Mouse (Mus musculus) limb, embryonic 12.5 days (tissue): ENCODE results near the gene Ercc6. TPM values are rescaled to one million over a fixed set of nuclear protein-coding genes. Genes with fewer than 3 reads are reported as not detected.
A peak's percentile ranks its signal among the peaks of the same experiment; 100 is the strongest.

Experiments used
- ATAC-seq: fragments of 200-750 bp; cut with Nextera tagmentation; 2 replicates; pipeline ENCODE4 v1.8.0; 2017; ENCODE audit warnings: low read depth, moderate TSS enrichment; ENCODE audit not compliant: insufficient number of reproducible peaks, insufficient read depth, low FRiP score, low TSS enrichment
- H3K27ac ChIP-seq: fragments of 300-500 bp; sonication (generic); 2 replicates; pipeline ENCODE4 v1.5.1; 2016; ENCODE audit warnings: mild to moderate bottlenecking, moderate library complexity
- H3K27me3 ChIP-seq: fragments of 300-500 bp; sonication (generic); 2 replicates; pipeline ENCODE4 v1.6.1; 2016; ENCODE audit warnings: mild to moderate bottlenecking, moderate library complexity
- H3K36me3 ChIP-seq: fragments of 300-500 bp; sonication (generic); 2 replicates; pipeline ENCODE4 v1.6.1; 2016; ENCODE audit warnings: mild to moderate bottlenecking, moderate library complexity
- H3K4me1 ChIP-seq: fragments of 300-500 bp; sonication (generic); replicated peaks from 2 replicates; pipeline ENCODE4 v1.6.1; 2016
- H3K4me2 ChIP-seq: fragments of 300-500 bp; sonication (generic); 2 replicates; pipeline ENCODE4 v1.6.1; 2016; ENCODE audit warnings: mild to moderate bottlenecking, moderate library complexity
- H3K4me3 ChIP-seq: fragments of 300-500 bp; sonication (generic); replicated peaks from 2 replicates; pipeline ENCODE4 v1.5.1; 2016; ENCODE audit warnings: mild to moderate bottlenecking
- H3K9ac ChIP-seq: fragments of 300-500 bp; sonication (generic); replicated peaks from 2 replicates; pipeline ENCODE4 v1.6.1; 2016; ENCODE audit warnings: mild to moderate bottlenecking, moderate library complexity
- H3K9me3 ChIP-seq: fragments of 300-500 bp; sonication (generic); 2 replicates; pipeline ENCODE4 v1.6.1; 2016; ENCODE audit warnings: mild to moderate bottlenecking, moderate library complexity
- WGBS: fragments of 180-500 bp; shearing (Covaris S2); methylation state at CpG from one replicate; pipeline ENCODE4 v1.1.7; 2016; 5-methylcytosine and 5-hydroxymethylcytosine counted together
- polyA plus RNA-seq: library from polyadenylated mRNA; unstranded; fragments of >200 nt; fragmentation: Nextera tagmentation; extraction: Ambion mirVana; gene quantifications from 2 replicates; pipeline ENCODE4 v1.2.1, GENCODE M21; 2016

Gene Ercc6
- 27.6 and 28.5 TPM in 2 replicates for polyA plus RNA-seq

DNA sequence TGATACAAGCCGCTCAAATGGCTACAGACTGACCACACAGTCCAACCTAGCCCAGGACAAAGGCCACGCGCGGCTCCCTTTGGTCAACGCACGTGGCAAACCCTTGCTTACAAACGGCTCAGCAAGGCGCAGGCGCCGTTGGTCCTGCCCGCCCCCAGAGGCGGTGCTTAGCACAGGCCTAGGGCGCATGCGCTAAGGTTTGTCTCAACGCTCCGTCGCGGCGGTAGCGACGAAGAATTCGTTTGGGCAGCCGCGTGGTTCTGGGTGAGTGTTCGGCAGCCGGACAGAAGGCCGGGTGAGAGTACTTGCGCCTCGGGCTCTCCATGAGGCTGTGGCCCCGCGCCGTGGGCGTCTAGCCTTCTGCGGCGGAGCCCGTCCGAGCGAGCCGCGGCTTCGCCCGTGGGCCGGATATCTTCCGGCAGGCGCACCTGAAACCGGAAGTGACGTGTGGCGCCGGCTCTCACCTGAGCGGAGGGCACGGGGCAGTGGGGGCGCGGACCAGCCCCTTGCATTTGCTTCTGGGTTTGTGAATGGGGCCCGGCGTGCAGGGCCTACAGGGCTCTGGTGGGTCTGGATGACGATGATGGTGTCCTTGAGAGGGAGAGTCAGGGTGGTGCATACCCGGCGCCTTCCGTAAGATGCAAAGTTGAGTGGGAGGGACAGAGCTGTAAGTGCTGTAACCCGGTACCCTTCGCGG lies at the start of gene Ercc6:
Gene Ercc6, plus strand, starts transcription at position 186 of the 697 bp plus-strand sequence.
- Histone ChIP-seq H3K27ac (peak within 1 kb of the TSS; percentile 76; the same call in 1 of the 2 replicates), H3K27me3 (no peaks in the 10 kb centered on the region), H3K4me1 (peaks cover 10% of the 10 kb centered on the region), H3K36me3 (peaks cover 19% of the 10 kb centered on the region), H3K4me2 (peak within 1 kb of the TSS; percentile 72), H3K9me3 (no peaks in the 10 kb centered on the region), H3K9ac (peak within 1 kb of the TSS; percentile 61), H3K4me3 (peak within 1 kb of the TSS; percentile 67)
- ATAC-seq, result peak; percentile 95
- WGBS, result under 1% methylated on average over 62 of the region's 62 CpGs

DNA sequence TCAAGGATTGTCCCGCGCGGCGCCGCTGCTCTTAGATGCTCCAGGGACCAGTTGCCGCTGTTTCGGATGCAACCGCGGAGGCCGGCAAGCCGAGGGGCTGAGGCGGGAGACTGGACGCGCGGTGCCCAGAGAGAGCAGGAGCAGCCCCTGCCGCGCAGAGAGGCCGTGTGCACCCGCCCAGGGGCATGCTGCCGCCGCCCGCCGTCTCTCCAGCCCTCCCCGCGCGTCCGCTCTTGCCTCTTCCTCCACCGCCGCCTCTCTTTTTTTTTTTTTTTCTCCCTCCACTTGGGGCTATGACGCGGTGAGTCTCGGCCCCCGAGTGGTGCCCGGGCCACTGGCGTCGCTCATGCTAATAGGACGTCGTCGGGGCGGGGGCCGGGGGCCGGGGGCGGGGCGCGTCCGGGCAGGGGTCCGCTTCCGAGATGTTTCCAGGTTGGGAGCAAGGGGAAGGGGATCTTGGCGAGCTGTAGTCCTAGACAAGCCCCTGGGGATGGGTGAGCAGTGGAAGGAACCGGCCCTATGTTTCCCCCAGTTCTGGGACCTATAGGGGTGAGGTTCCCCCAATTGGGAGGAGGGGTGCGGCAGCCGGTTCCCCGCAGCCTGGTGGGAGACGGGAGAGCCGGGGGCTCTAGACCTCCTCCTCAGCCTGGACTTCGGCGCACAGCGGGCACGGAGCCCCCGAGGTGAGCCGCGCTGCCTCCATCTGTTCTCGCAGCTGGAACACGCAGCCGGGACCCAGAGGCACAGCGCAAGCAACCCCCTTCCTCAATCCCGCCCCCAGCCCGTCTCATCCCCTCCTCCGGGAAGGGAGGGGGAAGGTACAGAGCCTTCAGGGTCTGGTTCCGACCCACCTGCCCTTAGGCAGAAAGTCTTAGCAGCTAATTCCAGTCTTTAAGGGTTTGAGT lies 48.5 kb upstream of the Ercc6 start, which contains the start of gene Slc18a3:
Gene Slc18a3, minus strand, starts transcription at position 250 of the 905 bp plus-strand sequence.
- H3K27ac ChIP-seq, result no peak within 1 kb of the TSS
- H3K4me1 ChIP-seq, result peaks cover 28% of the 10 kb centered on the region
- no peaks in the 10 kb centered on the region for H3K9me3 ChIP-seq
- no peak within 1 kb of the TSS for H3K9ac ChIP-seq
- peak within 1 kb of the TSS; percentile 68 for H3K4me2 ChIP-seq
- no peak for ATAC-seq
- no peaks in the 10 kb centered on the region for H3K36me3 ChIP-seq
- peaks cover 93% of the 10 kb centered on the region for H3K27me3 ChIP-seq
- peak within 1 kb of the TSS; percentile 41 for H3K4me3 ChIP-seq
- WGBS, result under 1% methylated on average over 63 of the region's 70 CpGs

DNA sequence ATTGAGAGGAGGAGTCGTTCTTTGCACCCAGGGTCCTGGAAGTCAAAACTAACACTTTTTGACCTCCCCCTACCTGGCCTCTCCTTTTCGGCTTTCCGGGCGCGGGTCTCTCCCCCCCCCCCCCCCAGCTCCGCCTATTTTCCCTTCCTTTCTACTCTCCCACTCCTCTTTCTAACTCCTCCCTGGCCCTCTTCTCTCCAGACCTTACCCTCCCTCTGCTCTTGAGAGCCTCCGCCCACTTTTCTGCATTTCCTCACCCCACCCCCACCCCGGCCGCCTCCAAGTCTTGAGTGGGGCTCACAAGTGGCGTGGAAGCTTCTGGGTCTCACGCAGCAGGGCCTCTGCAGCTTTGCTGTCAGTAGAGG lies 47.8 kb upstream of the Ercc6 start:
- H3K4me2 ChIP-seq, result peak overlapping the region; percentile 68
- no peak overlapping the region for H3K27ac ChIP-seq
- no peak overlapping the region for H3K9ac ChIP-seq
- WGBS, result 0% methylated on average over 6 of the region's 11 CpGs
- H3K36me3 ChIP-seq, result no peaks in the 10 kb centered on the region
- peaks cover 86% of the 10 kb centered on the region for H3K27me3 ChIP-seq
- peak overlapping the region; percentile 41 for H3K4me3 ChIP-seq
- ATAC-seq, result no peak
- H3K4me1 ChIP-seq, result peaks cover 28% of the 10 kb centered on the region
- no peaks in the 10 kb centered on the region for H3K9me3 ChIP-seq

DNA sequence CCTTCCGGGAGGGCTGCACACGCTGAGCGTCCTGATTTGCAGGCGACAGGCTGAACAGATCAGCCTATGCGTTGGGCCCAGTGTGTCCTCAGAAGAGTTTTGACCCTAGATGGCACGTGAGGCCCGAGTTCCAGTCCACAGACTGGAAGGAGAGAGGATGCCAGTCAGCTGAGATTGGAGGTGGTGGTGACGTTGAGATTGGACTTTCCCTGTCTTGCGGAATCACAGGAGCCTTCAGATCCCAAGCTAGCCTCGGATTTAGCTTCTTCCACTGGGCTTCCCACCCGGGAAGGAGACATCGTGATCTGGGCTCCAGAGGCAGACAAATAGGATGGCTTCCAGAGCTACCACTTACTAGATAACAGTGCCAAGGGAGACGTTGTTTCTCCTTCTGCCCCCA lies 47.4 kb upstream of the Ercc6 start, which contains the start of gene Chat:
Gene Chat, minus strand, starts transcription at position 101 of the 400 bp plus-strand sequence.
- Histone ChIP-seq H3K9me3 (no peaks in the 10 kb centered on the region), H3K4me3 (peak within 1 kb of the TSS; percentile 41), H3K27ac (no peak within 1 kb of the TSS), H3K4me2 (peak within 1 kb of the TSS; percentile 68), H3K9ac (no peak within 1 kb of the TSS), H3K4me1 (peaks cover 28% of the 10 kb centered on the region), H3K36me3 (no peaks in the 10 kb centered on the region), H3K27me3 (peaks cover 82% of the 10 kb centered on the region)
- ATAC-seq, result no peak
- 16% methylated on average over 13 of the region's 13 CpGs for WGBS

DNA sequence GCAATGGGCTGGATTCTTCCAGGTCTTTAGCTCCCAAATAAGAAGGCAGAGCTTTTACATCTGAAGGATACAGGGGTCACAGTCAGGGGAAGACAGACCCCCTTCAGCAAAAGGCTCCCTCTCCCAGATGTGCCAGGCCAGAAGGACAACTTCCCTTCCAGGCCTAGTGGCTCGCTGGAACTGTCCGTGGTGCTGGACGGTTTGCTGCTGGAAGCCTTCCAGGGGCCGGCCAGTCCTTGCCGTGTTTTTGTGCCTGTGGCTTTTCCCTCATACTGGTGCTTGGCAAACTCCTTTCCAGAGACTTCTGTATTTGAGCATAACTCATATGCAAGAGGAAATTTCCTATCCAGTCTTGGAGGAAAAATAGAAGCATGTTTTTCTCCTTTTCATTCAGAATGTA lies 45.7 kb upstream of the Ercc6 start:
- Histone ChIP-seq H3K4me2 (no peak overlapping the region), H3K4me3 (no peak overlapping the region), H3K36me3 (no peaks in the 10 kb centered on the region), H3K27me3 (peaks cover 65% of the 10 kb centered on the region), H3K9ac (no peak overlapping the region), H3K27ac (no peak overlapping the region), H3K4me1 (peaks cover 28% of the 10 kb centered on the region), H3K9me3 (no peaks in the 10 kb centered on the region)
- 5% methylated on average over 5 of the region's 5 CpGs for WGBS
- no peak for ATAC-seq

DNA sequence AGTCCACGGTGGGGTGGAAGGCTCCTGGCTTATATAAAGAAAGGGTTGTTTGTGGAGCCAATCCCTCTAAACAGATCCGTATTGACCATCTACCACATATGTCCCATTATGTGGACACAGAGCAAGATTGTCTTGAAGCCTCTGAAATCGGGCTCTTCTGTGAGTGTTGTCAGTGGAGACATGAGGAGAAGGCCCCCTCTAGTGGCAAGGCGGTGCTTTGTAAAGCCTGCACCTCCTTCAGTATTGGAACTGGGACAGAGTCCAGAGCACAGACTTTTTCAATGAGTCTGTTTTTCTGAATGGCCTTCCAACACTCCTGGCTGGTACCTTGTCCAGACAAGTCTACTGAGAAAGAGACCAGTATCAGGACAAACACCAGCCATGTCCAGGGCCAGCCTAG lies 40.3 kb upstream of the Ercc6 start:
- Histone ChIP-seq H3K4me1 (no peaks in the 10 kb centered on the region), H3K4me3 (no peak overlapping the region), H3K9ac (no peak overlapping the region), H3K27me3 (peaks cover 22% of the 10 kb centered on the region), H3K9me3 (no peaks in the 10 kb centered on the region), H3K4me2 (no peak overlapping the region), H3K27ac (no peak overlapping the region), H3K36me3 (no peaks in the 10 kb centered on the region)
- no peak for ATAC-seq
- 17% methylated on average over 4 of the region's 4 CpGs for WGBS

DNA sequence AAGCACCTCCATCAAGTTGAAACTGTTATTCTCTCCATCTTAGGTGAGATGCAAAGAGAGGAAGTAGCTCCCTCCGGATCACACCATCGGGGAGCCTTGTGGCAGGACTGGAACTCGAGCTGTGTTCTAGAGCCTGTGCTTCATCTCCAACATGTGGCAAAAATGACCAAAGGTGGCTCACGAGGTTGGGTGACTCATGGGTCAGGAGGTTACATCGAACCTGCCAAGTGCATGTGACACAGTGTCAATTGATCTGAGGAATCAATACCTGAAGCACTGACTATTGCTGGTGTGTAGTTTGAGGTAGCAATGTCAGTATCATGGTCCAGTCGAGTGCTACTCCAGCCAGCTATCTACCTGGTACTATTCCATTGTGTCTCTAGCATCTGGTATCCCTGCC lies 36.8 kb upstream of the Ercc6 start:
- Histone ChIP-seq H3K27ac (no peak overlapping the region), H3K9me3 (no peaks in the 10 kb centered on the region), H3K9ac (no peak overlapping the region), H3K4me3 (no peak overlapping the region), H3K27me3 (peaks cover 12% of the 10 kb centered on the region), H3K4me2 (no peak overlapping the region), H3K4me1 (no peaks in the 10 kb centered on the region), H3K36me3 (no peaks in the 10 kb centered on the region)
- 79% methylated on average over 6 of the region's 6 CpGs for WGBS
- ATAC-seq, result no peak

DNA sequence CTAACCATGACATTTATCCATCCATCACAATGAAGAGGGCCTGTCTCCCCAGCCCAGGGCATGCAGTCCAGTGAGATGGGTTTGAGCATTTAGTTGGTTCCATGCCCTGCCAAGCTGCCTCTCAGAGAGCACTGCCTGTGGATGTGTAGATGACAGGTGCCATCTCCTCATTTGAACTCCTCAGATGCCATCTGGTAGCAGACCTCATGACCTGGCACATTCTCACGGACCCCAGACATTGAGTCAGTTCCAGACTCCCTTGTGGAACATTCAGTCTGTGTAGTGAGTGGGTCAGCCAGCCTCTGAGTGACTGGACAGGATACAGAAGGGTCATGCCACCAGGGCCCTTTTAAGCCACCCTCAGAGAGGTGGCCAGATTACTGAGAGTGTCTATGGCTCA lies 35.7 kb upstream of the Ercc6 start:
- WGBS, result 76% methylated on average over 1 of the region's 1 CpGs
- no peak for ATAC-seq

DNA sequence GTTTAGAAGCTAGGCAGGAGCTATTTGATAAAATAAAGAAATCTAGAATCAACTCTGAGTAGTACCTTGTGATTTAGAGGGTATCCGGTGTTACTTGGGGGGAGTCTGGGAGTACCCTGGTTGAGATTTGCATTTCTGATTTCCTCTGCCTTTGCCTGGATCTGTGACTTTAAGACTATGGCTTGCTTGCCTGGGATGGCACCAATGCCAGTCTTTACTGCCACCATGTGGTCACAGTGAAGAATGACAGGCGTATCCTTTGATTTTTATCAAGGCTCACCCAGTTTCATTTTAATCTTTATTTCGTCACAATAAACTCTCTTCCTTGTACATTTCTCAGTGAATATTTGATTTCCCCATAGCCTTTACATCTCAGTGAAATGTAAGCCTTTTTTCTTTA lies 31.3 kb upstream of the Ercc6 start:
- no peaks in the 10 kb centered on the region for H3K9me3 ChIP-seq
- H3K36me3 ChIP-seq, result no peaks in the 10 kb centered on the region
- no peak overlapping the region for H3K27ac ChIP-seq
- no peaks in the 10 kb centered on the region for H3K4me1 ChIP-seq
- no peak for ATAC-seq
- H3K4me2 ChIP-seq, result no peak overlapping the region
- peaks cover 12% of the 10 kb centered on the region; the same call in 1 of the 2 replicates for H3K27me3 ChIP-seq
- 9% methylated on average over 3 of the region's 3 CpGs for WGBS
- no peak overlapping the region for H3K9ac ChIP-seq
- H3K4me3 ChIP-seq, result no peak overlapping the region

More for the DNA sequence above, 35.7 kb upstream of the Ercc6 start:
- no peaks in the 10 kb centered on the region for H3K4me1 ChIP-seq
- H3K4me2 ChIP-seq, result no peak overlapping the region
- H3K9ac ChIP-seq, result no peak overlapping the region
- H3K27me3 ChIP-seq, result peaks cover 12% of the 10 kb centered on the region
- no peaks in the 10 kb centered on the region for H3K9me3 ChIP-seq
- H3K27ac ChIP-seq, result no peak overlapping the region
- H3K4me3 ChIP-seq, result no peak overlapping the region
- no peaks in the 10 kb centered on the region for H3K36me3 ChIP-seq

DNA sequence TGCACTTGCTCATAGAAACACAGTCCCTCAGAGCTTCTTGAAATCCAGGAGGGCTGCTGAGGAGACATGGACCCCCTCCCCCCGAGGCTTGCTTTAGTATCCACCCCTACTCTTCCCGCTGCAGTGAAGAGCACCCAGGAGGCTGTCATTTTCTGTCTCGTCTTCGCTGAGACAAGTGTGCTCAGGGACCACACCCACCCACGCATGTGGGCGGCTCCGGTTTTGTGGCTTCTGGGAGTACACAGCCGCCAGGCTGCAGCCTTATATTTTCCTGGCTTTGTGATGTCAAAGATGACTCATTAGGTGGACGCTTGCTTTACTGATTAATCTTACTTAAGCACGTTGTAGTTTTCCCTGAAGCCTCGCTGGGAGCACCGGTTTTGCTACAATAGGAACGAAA lies 20.8 kb upstream of the Ercc6 start:
- 26% methylated on average over 13 of the region's 13 CpGs for WGBS
- no peak for ATAC-seq
- Histone ChIP-seq H3K27me3 (peaks cover 33% of the 10 kb centered on the region), H3K9me3 (no peaks in the 10 kb centered on the region), H3K4me1 (no peaks in the 10 kb centered on the region), H3K9ac (no peak overlapping the region), H3K4me3 (no peak overlapping the region), H3K4me2 (0 out of 2 replicates have a peak overlapping the region, but pooled peaks have one; percentile 17), H3K36me3 (no peaks in the 10 kb centered on the region), H3K27ac (no peak overlapping the region)

DNA sequence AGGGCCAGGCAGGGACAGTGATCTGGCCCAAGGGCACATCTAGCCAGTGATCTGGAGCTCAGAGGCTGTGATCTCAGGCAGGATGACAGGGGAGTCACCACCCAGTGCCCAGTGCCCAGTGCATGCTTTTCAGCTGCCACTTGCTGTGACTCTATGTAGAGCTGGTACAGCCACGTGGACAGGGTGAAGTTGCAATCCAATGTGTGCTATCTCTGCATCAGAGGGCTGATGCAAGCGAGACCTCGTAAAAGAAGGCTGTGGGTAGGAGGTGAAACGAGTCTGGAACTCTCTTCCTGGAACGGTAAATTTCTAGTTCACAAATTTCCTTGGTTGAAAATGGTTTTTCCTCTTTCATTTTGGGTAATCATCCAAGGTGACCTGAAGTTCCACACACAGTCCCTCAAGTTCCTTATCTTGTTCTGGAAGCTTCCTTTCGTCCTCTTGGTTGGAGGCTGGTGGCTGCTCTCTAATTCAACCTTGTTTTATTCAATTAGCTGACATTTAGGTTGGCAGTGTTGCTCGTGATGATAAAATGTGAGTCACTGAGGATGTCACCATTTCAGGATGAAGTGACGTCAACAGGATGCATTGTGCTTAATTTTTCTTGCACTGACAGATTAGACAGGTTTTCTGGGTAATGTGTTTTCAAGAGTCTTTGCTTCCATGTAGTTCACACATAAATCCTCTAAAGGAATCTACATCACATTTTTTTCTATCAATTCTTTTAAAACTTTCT lies 17.0 kb upstream of the Ercc6 start:
- WGBS, result 65% methylated on average over 8 of the region's 8 CpGs
- no peaks in the 10 kb centered on the region for H3K36me3 ChIP-seq
- H3K9ac ChIP-seq, result no peak overlapping the region
- H3K27ac ChIP-seq, result no peak overlapping the region
- no peak overlapping the region for H3K4me2 ChIP-seq
- ATAC-seq, result no peak
- H3K9me3 ChIP-seq, result no peaks in the 10 kb centered on the region
- H3K4me1 ChIP-seq, result no peaks in the 10 kb centered on the region
- peaks cover 33% of the 10 kb centered on the region for H3K27me3 ChIP-seq
- no peak overlapping the region for H3K4me3 ChIP-seq
